Mouse (Mus musculus): ENCODE results near the gene Hmcn1. TPM values are rescaled to one million over a fixed set of nuclear protein-coding genes. Genes with fewer than 3 reads are reported as not detected.
A peak's percentile ranks its signal among the peaks of the same experiment; 100 is the strongest.

Hmcn1 gene
- total RNA-seq, 2 experiments from 2014 or later = 5.0 to 5.8 TPM

DNA sequence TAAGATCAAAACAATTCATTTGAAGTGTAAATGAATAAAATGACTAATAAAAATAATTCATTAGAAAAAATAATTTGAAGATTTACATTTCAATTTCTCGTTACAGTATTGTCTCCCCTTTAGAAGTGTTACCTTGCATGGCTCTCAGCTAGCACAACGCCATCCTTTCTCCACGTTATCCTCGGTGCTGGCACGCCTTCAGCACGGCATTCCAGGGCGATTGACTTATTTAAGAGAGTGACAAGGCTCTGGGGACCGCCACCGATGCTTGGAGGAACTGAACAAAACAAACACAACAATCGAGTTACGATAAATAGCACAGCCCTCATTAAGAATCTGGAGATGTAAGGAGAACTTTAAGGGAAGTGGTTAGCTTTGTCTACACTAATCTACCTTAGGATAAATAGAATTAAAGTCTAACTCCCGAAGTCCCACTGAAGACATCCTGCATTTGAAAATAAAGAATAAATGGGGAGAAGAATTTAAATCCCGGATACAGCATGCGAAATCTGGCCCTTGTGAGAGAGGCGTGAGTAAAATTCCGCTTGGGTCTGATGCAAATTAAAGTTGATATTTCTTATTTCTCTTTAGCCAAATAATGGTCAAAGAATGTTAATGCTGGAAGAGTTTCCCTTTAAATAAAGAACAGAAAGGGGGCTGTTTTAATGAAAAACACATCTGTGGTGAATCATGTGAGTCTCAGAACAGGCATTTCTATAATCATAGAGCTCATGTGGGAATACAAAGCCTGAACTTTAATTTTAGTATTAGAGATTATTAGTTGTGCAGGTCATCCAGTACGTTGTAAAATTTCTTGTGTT is 362.0 kb downstream of the Hmcn1 start:
- intact Hi-C loops (cut with DNase I) = no loop called here
- DNase-seq = no peak
- H3K27ac ChIP-seq = no peak overlapping the region
- TF ChIP-seq CTCF (IDR thresholded peaks at IDR 0.05) = no peak
- no peak overlapping the region for H3K4me3 ChIP-seq

DNA sequence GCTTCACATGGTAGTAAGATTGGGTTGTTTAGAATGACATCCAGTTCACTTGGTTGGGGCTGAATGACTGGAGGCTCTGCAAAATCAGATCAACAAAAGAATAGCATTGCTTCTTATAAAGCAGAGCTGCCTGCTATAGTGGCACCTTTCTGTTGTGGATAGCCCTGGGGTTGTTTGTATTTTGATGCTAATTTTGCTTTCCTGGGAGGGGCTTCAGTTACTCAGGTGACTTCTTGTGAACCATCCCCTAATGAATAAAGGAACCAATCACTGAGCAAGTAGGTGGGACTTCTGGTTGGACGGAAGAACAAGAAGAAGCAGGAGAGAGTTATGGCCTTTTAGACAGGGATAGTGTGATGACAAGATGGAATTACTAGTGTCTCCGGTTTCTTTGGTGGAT is 370.0 kb downstream of the Hmcn1 start:
- no peak for TF ChIP-seq CTCF (IDR thresholded peaks at IDR 0.05)
- intact Hi-C loops (cut with DNase I) = no loop called here
- DNase-seq = no peak
- H3K27ac ChIP-seq = no peak overlapping the region
- H3K4me3 ChIP-seq = no peak overlapping the region

DNA sequence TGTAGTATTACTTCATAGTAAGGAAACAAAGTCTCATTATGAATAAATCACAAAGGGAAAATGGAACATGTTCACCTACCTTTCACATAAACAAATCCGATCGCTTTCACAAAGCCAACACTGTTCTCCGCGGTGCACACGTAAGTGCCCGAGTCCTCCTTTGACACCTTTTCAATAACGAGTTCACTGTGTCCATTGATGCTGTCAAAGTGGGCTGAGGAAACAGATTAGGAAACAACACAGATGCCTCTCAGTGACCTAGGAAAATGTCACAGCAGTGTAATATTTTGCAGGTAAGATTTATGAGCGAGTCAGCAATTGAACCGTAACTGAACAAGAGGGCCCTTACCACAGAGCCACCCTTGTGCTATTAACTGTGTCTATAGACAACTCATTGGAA is 382.7 kb downstream of the Hmcn1 start:
- intact Hi-C loops (cut with DNase I) = no loop called here

DNA sequence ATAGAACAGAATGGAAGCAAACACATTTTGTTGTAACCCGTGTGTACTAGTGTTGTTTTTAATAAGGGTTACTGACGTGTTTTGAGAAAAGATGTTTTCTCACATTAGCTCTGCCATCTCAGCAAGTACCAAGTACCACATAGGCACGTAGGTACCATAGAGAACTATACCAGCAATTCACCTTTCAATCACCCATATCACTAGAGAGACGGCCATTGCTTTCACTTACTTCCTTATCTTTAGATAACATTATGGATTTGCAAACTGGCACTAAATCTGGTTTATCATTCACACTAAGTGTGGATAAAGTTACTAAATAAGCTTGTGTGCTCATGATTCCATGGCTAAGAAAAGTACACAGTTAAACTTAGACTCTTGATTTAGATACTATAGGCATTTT is 387.1 kb downstream of the Hmcn1 start:
- no peak overlapping the region for H3K27ac ChIP-seq
- no peak overlapping the region for H3K4me3 ChIP-seq
- TF ChIP-seq CTCF (IDR thresholded peaks at IDR 0.05) = no peak
- intact Hi-C loops (cut with DNase I) = no loop called here
- DNase-seq = no peak

More for the DNA sequence above, 382.7 kb downstream of the Hmcn1 start:
- TF ChIP-seq CTCF (IDR thresholded peaks at IDR 0.05) = no peak
- no peak for DNase-seq
- H3K4me3 ChIP-seq = no peak overlapping the region
- no peak overlapping the region for H3K27ac ChIP-seq

DNA sequence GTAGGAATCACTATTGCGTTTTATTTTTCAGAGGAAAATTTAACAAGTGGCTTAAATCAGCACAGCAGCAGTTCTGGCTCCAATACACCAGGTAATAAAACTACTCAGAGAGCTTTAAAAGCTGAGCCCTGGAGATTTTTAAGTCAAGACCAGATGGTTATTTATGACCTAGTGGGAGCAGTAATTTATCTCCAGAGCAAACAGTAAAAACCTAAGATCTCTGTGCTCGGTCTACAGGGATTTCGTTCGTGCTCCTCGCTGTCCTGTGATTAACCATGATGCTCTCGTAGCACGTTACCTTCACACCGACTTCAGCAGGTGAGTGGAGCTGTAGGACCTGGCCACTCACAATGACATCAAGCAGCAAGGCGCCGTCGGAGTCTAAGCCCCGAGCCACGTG is 399.6 kb downstream of the Hmcn1 start:
- Histone ChIP-seq H3K4me3 (no peak overlapping the region), H3K27ac (no peak overlapping the region)
- intact Hi-C loops (cut with DNase I) = no loop called here
- DNase-seq = no peak
- TF ChIP-seq CTCF (IDR thresholded peaks at IDR 0.05) = no peak

DNA sequence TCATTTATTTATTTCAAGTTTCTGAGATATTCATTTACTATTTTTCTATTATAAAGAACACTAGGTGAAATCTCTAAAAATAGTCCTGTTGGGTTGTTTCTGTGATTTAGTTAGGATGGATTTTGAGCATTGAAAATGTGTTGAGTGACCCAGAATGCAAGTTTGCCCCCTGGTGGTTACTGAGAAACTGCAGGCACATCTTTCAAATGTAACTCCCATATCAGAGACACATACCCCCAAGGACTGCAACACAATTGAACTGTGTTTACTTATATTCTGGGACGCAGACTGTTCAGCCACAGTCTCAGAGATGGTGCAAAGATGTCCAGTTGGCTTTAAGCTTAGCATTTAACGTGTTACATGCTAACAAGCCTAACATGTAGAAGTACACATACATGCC is 402.0 kb downstream of the Hmcn1 start:
- Histone ChIP-seq H3K4me3 (no peak overlapping the region), H3K27ac (no peak overlapping the region)
- peak; percentile 53 for DNase-seq
- TF ChIP-seq CTCF (IDR thresholded peaks at IDR 0.05) = peak; percentile 86
- intact Hi-C loops (cut with DNase I) = loop anchor here (1.0 kb wide), 1 partner anchor 51 kb away; no protein-coding TSS in a partner anchor

DNA sequence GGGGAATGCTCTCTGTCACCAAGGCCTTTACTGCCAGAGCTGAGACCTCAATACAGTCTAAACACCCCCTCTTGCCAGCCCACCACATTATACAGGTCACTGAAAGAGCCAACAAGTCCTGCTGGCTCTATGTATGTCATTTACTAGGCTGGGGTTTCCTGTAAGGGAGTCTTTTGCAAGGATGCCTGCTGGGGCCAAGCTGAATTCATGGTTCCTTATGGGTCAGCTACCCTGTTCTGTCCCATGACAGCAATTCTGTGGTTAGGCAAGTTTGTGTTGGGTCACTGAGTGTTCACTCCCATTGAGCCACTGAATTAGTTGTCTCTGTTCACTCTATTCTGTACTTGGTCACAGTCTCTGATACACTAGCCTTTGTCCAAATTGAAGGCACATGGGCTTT is 405.8 kb downstream of the Hmcn1 start:
- no peak for TF ChIP-seq CTCF (IDR thresholded peaks at IDR 0.05)
- no peak for DNase-seq
- intact Hi-C loops (cut with DNase I) = no loop called here
- H3K4me3 ChIP-seq = no peak overlapping the region
- no peak overlapping the region for H3K27ac ChIP-seq

DNA sequence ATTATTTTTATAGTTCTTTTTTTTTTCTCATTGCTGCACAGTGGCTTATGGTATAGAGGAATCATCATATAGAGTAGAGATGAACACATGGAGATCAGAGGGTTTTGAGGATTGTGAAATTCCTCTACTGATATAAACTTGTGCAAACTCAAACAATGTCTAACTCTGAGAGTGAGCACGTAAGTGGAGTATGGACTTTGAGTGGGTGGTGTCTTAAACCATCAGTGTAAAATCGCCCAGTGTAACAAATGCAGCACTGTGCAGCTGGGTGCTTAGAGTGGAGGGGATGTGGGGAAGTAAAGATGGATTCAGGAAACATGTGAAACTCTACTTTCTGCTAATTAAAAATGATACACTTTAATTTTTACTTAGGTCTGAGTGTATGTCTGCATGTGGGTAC is 408.8 kb downstream of the Hmcn1 start:
- Histone ChIP-seq H3K27ac (no peak overlapping the region), H3K4me3 (no peak overlapping the region)
- intact Hi-C loops (cut with DNase I) = no loop called here
- no peak for DNase-seq
- no peak for TF ChIP-seq CTCF (IDR thresholded peaks at IDR 0.05)

DNA sequence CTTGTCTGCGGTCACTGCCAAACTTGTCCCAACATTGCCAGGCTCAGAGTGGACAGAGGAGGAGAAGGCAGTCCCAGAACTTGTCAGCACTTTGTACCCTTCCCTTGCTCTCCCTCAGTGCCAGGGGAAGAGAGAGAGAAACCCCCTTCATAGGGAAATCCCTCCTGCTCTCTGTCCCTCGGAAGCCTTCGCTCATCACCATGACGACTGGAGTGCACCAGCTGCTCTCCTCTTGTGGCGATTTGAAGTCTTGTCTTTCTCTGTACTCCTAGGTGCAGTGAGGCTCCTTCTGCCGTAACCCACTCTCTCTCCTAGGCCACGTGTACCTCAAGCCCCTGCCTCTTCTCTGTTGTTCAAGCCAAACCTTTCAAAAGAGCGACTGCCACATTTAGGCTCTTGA is 409.5 kb downstream of the Hmcn1 start:
- TF ChIP-seq CTCF (IDR thresholded peaks at IDR 0.05) = no peak
- no peak for DNase-seq
- intact Hi-C loops (cut with DNase I) = no loop called here
- Histone ChIP-seq H3K4me3 (no peak overlapping the region), H3K27ac (no peak overlapping the region)

DNA sequence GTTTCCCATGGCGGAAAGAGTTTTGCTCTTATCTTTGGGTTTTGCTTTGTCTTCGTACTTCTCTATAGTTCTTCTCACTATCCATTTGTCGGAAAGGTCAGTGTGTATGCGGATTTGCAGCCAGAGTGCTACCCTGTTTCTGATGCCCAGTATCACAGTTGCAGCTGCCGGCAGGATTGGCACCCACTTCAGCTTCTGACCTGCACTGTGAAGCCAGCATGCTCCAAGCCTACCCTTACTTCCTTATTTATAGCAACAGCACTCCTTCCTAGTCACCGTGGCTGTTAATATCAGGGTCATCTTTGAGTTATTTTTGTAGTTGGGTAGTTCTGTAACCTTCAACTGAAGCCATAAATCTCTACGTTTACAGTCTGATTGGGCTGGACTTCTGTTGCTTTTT is 412.7 kb downstream of the Hmcn1 start:
- peak; percentile 85 for DNase-seq
- intact Hi-C loops (cut with DNase I) = no loop called here
- no peak for TF ChIP-seq CTCF (IDR thresholded peaks at IDR 0.05)
- Histone ChIP-seq H3K27ac (peak overlapping the region; percentile 90), H3K4me3 (peak overlapping the region; percentile 71)

DNA sequence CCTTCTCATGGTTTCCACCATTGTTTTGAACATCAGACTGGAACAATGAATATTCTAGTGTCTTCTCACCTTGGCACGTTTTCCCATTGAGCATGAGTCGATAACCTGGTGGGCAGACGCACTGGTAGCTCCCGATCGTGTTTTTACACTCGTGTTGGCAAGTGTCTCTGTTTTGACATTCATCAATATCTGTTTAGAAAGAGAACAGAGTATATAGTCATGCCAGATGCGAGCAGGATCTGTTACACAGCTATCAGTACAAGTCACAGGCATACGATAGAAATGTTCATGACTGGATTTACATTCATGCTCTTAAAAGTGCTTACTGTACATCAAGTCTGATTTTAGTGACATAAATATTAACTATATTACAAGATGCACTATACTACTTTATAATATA is 419.8 kb downstream of the Hmcn1 start:
- intact Hi-C loops (cut with DNase I) = no loop called here
- DNase-seq = no peak
- H3K27ac ChIP-seq = no peak overlapping the region
- H3K4me3 ChIP-seq = no peak overlapping the region
- no peak for TF ChIP-seq CTCF (IDR thresholded peaks at IDR 0.05)

DNA sequence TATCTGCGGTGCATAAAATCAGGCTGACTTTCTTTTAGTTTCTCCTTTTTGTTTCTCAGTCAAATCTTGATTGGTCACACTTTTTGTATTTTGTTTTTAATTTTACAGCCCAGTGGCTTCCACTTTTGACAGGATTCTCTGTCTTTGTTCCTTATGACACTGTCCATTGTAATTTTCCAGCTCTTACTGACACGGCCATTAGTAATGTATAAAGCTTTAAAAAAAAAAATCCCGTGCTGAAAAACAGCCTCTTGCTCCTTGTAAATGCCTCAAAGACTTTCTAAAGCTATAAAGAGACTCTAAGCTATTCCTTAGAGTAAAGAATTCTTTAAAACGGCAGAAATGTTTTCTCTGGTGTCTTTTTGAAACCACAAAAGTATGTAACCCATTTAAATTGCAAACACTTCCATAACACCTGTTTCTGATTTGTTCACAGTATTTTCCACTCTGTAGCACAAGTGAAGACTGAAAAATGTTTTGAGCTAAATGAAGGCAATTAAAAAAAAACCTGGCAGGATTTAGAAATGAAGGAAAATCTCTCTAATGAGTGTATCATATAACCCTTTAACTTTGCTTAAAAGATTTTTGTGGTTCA is 422.6 kb downstream of the Hmcn1 start:
- Histone ChIP-seq H3K4me3 (no peak overlapping the region), H3K27ac (peak overlapping the region; percentile 53; the same call in 1 of the 2 replicates)
- no peak for TF ChIP-seq CTCF (IDR thresholded peaks at IDR 0.05)
- intact Hi-C loops (cut with DNase I) = no loop called here
- no peak for DNase-seq

DNA sequence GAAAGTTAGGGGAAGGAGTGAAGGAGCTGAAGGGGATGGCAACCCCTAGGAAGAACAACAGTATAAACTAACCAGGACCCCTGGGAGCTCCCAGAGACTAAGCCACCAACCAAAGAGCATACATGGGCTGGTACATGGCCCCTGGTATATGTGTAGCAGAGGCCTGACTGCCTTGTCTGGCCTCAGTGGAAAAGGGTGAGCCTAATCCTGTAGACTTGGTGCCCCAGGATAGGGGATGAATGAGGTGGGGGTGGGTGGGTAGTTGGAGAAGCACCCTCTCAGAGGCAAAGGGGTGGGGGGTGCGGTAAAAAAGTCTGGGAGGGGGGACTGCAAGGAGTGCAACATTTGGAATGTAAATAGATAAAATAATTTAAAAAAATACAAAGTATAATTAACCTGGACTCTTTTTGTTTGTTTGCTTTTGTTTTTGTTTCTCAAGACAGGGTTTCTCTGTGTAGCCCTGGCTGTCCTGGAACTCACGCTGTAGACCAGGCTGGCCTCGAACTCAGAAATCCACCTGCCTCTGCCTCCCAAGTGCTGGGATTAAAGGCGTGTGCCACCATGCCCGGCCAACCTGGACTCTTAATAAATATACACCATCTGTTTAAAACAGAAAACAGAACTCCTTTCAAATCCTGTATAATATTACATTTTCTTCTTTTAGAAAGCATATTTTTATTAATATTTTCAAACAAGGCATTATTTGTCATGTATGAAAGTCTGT is 423.3 kb downstream of the Hmcn1 start:
- no peak overlapping the region for H3K27ac ChIP-seq
- no peak for DNase-seq
- no peak overlapping the region for H3K4me3 ChIP-seq
- intact Hi-C loops (cut with DNase I) = no loop called here
- no peak for TF ChIP-seq CTCF (IDR thresholded peaks at IDR 0.05)

All from gastrocnemius, adult 2 months (tissue).